Mouse (Mus musculus) small intestine, adult 2 months (tissue): ENCODE measurements around the gene Gm17332.

ENCODE experiments used
- CTCF ChIP-seq: fragments of 200-500 bp; IDR thresholded peaks from 2 replicates; pipeline ENCODE4 v1.5.1; 2012; ENCODE audit warnings: low read depth, mild to moderate bottlenecking, control low read depth, inconsistent platforms, low read length, moderate library complexity, mixed read lengths; ENCODE audit not compliant: insufficient replicate concordance, insufficient read length; ENCODE audit errors: extremely low read depth
- POLR2A ChIP-seq: fragments of 200-500 bp; IDR thresholded peaks from 2 replicates; pipeline ENCODE4 v1.6.1; 2012; ENCODE audit warnings: low read depth, mild to moderate bottlenecking, control low read depth, inconsistent platforms, low read length, moderate library complexity

DNA sequence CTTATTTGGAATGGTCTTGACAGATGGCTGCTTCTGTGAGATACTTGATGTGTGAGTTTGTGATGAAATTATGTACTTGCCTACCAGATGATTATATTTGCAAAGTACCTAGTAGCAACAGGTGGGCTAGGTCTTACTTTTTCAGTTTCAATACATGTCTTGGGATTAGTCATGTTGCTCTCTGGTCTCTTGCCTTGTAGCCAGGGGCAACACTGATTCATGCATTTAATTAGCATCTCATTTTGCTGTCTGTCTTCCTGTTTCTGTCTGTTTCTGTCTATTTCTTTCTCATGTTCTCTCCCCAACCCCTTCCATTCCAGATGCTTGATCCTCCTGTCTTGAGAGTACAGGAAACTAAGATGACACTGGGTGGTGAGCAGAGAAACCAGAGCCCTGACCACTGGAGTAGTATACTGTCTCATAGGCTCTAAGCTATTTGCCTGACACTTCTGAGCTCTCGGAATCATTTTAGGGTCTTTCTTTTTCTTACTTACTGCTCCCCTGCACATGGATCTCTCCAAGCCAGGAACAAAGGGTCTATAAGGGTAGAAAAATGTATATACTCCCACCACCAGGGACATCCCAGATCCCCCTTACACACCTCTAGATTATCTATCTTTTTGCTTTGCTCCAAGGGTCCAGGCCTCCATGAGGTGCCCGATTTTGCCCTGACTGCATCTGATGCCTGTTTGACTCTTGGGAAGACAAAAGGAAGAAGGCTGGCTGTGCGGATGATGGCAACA, 13.5 kb upstream of the Gm17332 start:
- TF ChIP-seq CTCF (no peak), POLR2A (no peak)
